In genomic region chr4:49586811-49587210, GRCm38 (mm10) we compare ENCODE assay signal across 25 mouse cellular contexts. TPM values are rescaled to one million over a fixed set of nuclear protein-coding genes. Genes with fewer than 3 reads are reported as not detected.
DNase-seq lines count a peak whose midpoint lies in the region; ATAC-seq and TF ChIP-seq lines count a peak whose summit lies in the region.
"Had no signal": no experiment of that assay in that cellular context is flagged by ENCODE, and none has a peak within 500 bp of the region (broad histone marks: within the 10 kb centered on the region; RNA-seq: fewer than 3 reads in every experiment).

No protein-coding gene starts in this region.

- 73% methylated on average over 10 of the region's 10 CpGs for WGBS in heart, adult 2 months
- 90% methylated on average over 10 of the region's 10 CpGs for WGBS in limb, embryonic 15.5 days
- WGBS in limb, embryonic 10.5 days = 89% methylated on average over 10 of the region's 10 CpGs

- no peak for TF ChIP-seq POLR2A in heart, adult 2 months (IDR thresholded peaks at IDR 0.05; ENCODE audit: insufficient read depth, low read depth, low read length)

- H3K9me3 ChIP-seq in limb, embryonic 15.5 days = no peaks in the 10 kb centered on the region
- no peaks in the 10 kb centered on the region for H3K9me3 ChIP-seq in limb, embryonic 10.5 days (replicated peaks)
- H3K9me3 ChIP-seq: liver, embryonic 15.5 days; midbrain, embryonic 15.5 days; neural tube, embryonic 13.5 days; stomach, embryonic 15.5 days had no signal

- H3K27ac ChIP-seq in heart, adult 2 months = no peak overlapping the region; the same call in 1 of the 2 replicates
- 0 out of 2 replicates have a peak overlapping the region, but pooled peaks have one; percentile 78 for H3K27ac ChIP-seq in limb, embryonic 15.5 days
- H3K27ac ChIP-seq in limb, embryonic 10.5 days = no peak overlapping the region
- H3K27ac ChIP-seq: liver, embryonic 15.5 days; midbrain, embryonic 15.5 days; neural tube, embryonic 13.5 days; stomach, embryonic 15.5 days had no signal

- DNase-seq in heart, adult 2 months = peak; percentile 28 to 40
- no peak for DNase-seq in heart, postnatal 4 days
- no peak for DNase-seq in limb, embryonic 10.5 days (ENCODE audit: low spot score)
- DNase-seq in gastrocnemius, postnatal 14 days = peak; percentile 70
- DNase-seq in neural tube, embryonic 10.5 days (ENCODE audit: extremely low spot score, low spot score) = no peak
- DNase-seq: adrenal gland, postnatal 14 days; cerebellum, adult 11-12 months; cerebellum, postnatal 14 days; kidney, adult 2 months; kidney, postnatal 36 days; layer of hippocampus, postnatal 36 days; lung, embryonic 14.5 days; lung, postnatal 14 days had no signal

- H3K4me1 ChIP-seq in heart, adult 2 months (ENCODE audit: control insufficient read depth, insufficient read depth, low read length) = peaks cover 8% of the 10 kb centered on the region
- H3K4me1 ChIP-seq in limb, embryonic 15.5 days = peaks cover 34% of the 10 kb centered on the region
- no peaks in the 10 kb centered on the region for H3K4me1 ChIP-seq in limb, embryonic 10.5 days
- H3K4me1 ChIP-seq: midbrain, embryonic 15.5 days had no signal

- peaks cover 16% of the 10 kb centered on the region for H3K36me3 ChIP-seq in heart, adult 2 months (ENCODE audit: control insufficient read depth, insufficient read depth, low read length)
- peaks cover 13% of the 10 kb centered on the region for H3K36me3 ChIP-seq in limb, embryonic 15.5 days
- peaks cover 9% of the 10 kb centered on the region; the same call in 1 of the 2 replicates for H3K36me3 ChIP-seq in limb, embryonic 10.5 days
- H3K36me3 ChIP-seq: stomach, embryonic 15.5 days had no signal

- no peaks in the 10 kb centered on the region for H3K27me3 ChIP-seq in heart, adult 2 months (ENCODE audit: control insufficient read depth, insufficient read depth, low read length)
- H3K27me3 ChIP-seq in limb, embryonic 15.5 days = no peaks in the 10 kb centered on the region
- H3K27me3 ChIP-seq in limb, embryonic 10.5 days (ENCODE audit: low read depth, poor library complexity, severe bottlenecking) = no peaks in the 10 kb centered on the region
- H3K27me3 ChIP-seq: liver, embryonic 15.5 days; midbrain, embryonic 15.5 days; neural tube, embryonic 13.5 days; stomach, embryonic 15.5 days had no signal

- no peak for TF ChIP-seq EP300 in heart, adult 2 months (IDR thresholded peaks at IDR 0.05; ENCODE audit: insufficient read depth, low read depth, low read length)

- no peak overlapping the region for H3K4me2 ChIP-seq in limb, embryonic 15.5 days
- H3K4me2 ChIP-seq: liver, embryonic 15.5 days; lung, embryonic 14.5 days; midbrain, embryonic 15.5 days; neural tube, embryonic 13.5 days; stomach, embryonic 15.5 days had no signal

- H3K79me2 ChIP-seq in heart, adult 2 months (replicated peaks; ENCODE audit: control insufficient read depth, insufficient read depth, low read length) = peaks cover 1% of the 10 kb centered on the region

- TF ChIP-seq CTCF in heart, adult 2 months (IDR thresholded peaks at IDR 0.05) = no peak

- no peak overlapping the region for H3K9ac ChIP-seq in heart, adult 2 months (ENCODE audit: low read depth, low read length)
- no peak overlapping the region for H3K9ac ChIP-seq in limb, embryonic 15.5 days
- H3K9ac ChIP-seq: liver, embryonic 15.5 days; lung, embryonic 14.5 days; midbrain, embryonic 15.5 days; neural tube, embryonic 13.5 days; stomach, embryonic 15.5 days had no signal

- intact Hi-C loops in heart, adult 2 months (cut with DNase I) = no loop called here
- intact Hi-C loops in gastrocnemius, postnatal 14 days (cut with DNase I; ENCODE audit: low total_unique reads) = no loop called here

- no peak for ATAC-seq in limb, embryonic 15.5 days (ENCODE audit: insufficient number of reproducible peaks, low FRiP score, low TSS enrichment, low read depth)
- no peak for ATAC-seq in cerebellum, adult (ENCODE audit: insufficient number of reproducible peaks, low FRiP score, low TSS enrichment)
- ATAC-seq: forebrain, embryonic 16.5 days; hindbrain, embryonic 16.5 days; midbrain, embryonic 15.5 days had no signal

- H3K4me3 ChIP-seq in heart, adult 2 months = no peak overlapping the region
- H3K4me3 ChIP-seq in limb, embryonic 15.5 days = no peak overlapping the region
- H3K4me3 ChIP-seq in limb, embryonic 10.5 days = no peak overlapping the region
- H3K4me3 ChIP-seq: erythroblast, embryonic 14.5 days; liver, embryonic 15.5 days; midbrain, embryonic 15.5 days; neural tube, embryonic 13.5 days; stomach, embryonic 15.5 days had no signal

RNA-seq across cellular contexts. Expression of gene Tmem246, which starts 10.9 kb away (rescaled TPM):
- total RNA-seq in heart, adult 2 months (2021) = 10 to 100 TPM; 53.5 to 61.8 TPM
- 77.3 and 106 TPM in 2 replicates for polyA plus RNA-seq in heart, adult 2 months (2012; rRNA removed)
- 10 to 100 TPM; 44.3 to 48.3 TPM for total RNA-seq in heart, postnatal 4 days (2021)
- 38.1 and 39.6 TPM in 2 replicates for polyA plus RNA-seq in limb, embryonic 15.5 days (2015; fragmentation: Nextera tagmentation; extraction: Ambion mirVana)
- 7.2 and 10.9 TPM in 2 replicates for polyA plus RNA-seq in limb, embryonic 10.5 days (2016; fragmentation: Nextera tagmentation; extraction: Ambion mirVana)
- total RNA-seq in gastrocnemius, postnatal 14 days (2021) = 10 to 100 TPM; 34.9 to 35.5 TPM

RNA-seq across cellular contexts. Expression of gene Aldob, which starts 37.5 kb away (rescaled TPM):
- 1 to 10 TPM; 2.0 to 3.9 TPM for total RNA-seq in heart, adult 2 months (2021)
- 0.72 and 5.9 TPM in 2 replicates for polyA plus RNA-seq in heart, adult 2 months (2012; rRNA removed)
- total RNA-seq in heart, postnatal 4 days (2021) = under 1 TPM; 0.17 to 0.20 TPM
- polyA plus RNA-seq in limb, embryonic 15.5 days (2015; fragmentation: Nextera tagmentation; extraction: Ambion mirVana) = 0.20 and 0.86 TPM in 2 replicates
- polyA plus RNA-seq in limb, embryonic 10.5 days (2016; fragmentation: Nextera tagmentation; extraction: Ambion mirVana) = not detected in 2 replicates
- not detected for total RNA-seq in gastrocnemius, postnatal 14 days (2021)
- total RNA-seq: MEL had no signal
- polyA plus RNA-seq: erythroblast, embryonic 14.5 days; forebrain, embryonic 11.5 days; hindbrain, embryonic 11.5 days; lung, embryonic 14.5 days had no signal

RNA-seq across cellular contexts. Expression of gene Rnf20, which starts 45.0 kb away (rescaled TPM):
- 10 to 100 TPM; 34.9 to 36.1 TPM for total RNA-seq in heart, adult 2 months (2021)
- 11.8 and 19.8 TPM in 2 replicates for polyA plus RNA-seq in heart, adult 2 months (2012; rRNA removed)
- total RNA-seq in heart, postnatal 4 days (2021) = 10 to 100 TPM; 37.2 to 40.5 TPM
- 37.0 and 40.0 TPM in 2 replicates for polyA plus RNA-seq in limb, embryonic 15.5 days (2015; fragmentation: Nextera tagmentation; extraction: Ambion mirVana)
- polyA plus RNA-seq in limb, embryonic 10.5 days (2016; fragmentation: Nextera tagmentation; extraction: Ambion mirVana) = 44.9 and 50.5 TPM in 2 replicates
- total RNA-seq in gastrocnemius, postnatal 14 days (2021) = 10 to 100 TPM; 27.7 to 28.6 TPM

Comparison
In these comparisons a context has a peak if more than half of its experiments do, and no peak if none do; other contexts are left out.
1. DNase-seq: peak in heart, adult 2 months (2 of 2) and gastrocnemius, postnatal 14 days (single experiment); none in heart, postnatal 4 days (single experiment), limb, embryonic 10.5 days (single experiment) and neural tube, embryonic 10.5 days (single experiment).